Mouse (Mus musculus) liver, embryonic 12.5 days (tissue): ENCODE measurements at regions not wholly inside any gene's neighbourhood (a gene's known extent, or its start where the extent isn't known, plus 50 kb on each side); places are given as distances from the start of the nearest gene placed in this dataset.
A peak's percentile ranks its signal among the peaks of the same experiment; 100 is the strongest.

Experiments used
- ATAC-seq: fragments of 200-750 bp; cut with Nextera tagmentation; 2 replicates; pipeline ENCODE4 v1.8.0; 2017; ENCODE audit warnings: moderate number of reproducible peaks, mild to moderate bottlenecking, moderate library complexity
- H3K27ac ChIP-seq: fragments of 300-500 bp; sonication (generic); 2 replicates; pipeline ENCODE4 v1.5.1; 2016; ENCODE audit warnings: mild to moderate bottlenecking
- H3K27me3 ChIP-seq: fragments of 300-500 bp; sonication (generic); replicated peaks from 2 replicates; pipeline ENCODE4 v1.6.1; 2016; ENCODE audit warnings: mild to moderate bottlenecking, moderate library complexity
- H3K36me3 ChIP-seq: fragments of 300-500 bp; sonication (generic); 2 replicates; pipeline ENCODE4 v1.6.1; 2016; ENCODE audit warnings: mild to moderate bottlenecking, moderate library complexity
- H3K4me1 ChIP-seq: fragments of 300-500 bp; sonication (generic); 2 replicates; pipeline ENCODE4 v1.6.1; 2016
- H3K4me2 ChIP-seq: fragments of 300-500 bp; sonication (generic); 2 replicates; pipeline ENCODE4 v1.6.1; 2016; ENCODE audit warnings: mild to moderate bottlenecking, moderate library complexity
- H3K4me3 ChIP-seq: fragments of 300-500 bp; sonication (generic); 2 replicates; pipeline ENCODE4 v1.5.1; 2016; ENCODE audit warnings: mild to moderate bottlenecking, moderate library complexity
- H3K9ac ChIP-seq: fragments of 300-500 bp; sonication (generic); 2 replicates; pipeline ENCODE4 v1.6.1; 2016; ENCODE audit warnings: mild to moderate bottlenecking, moderate library complexity
- H3K9me3 ChIP-seq: fragments of 300-500 bp; sonication (generic); replicated peaks from 2 replicates; pipeline ENCODE4 v1.6.1; 2016; ENCODE audit warnings: mild to moderate bottlenecking, moderate library complexity
- WGBS: fragments of 180-500 bp; shearing (Covaris S2); methylation state at CpG from one replicate; pipeline ENCODE4 v1.1.7; 2016; ENCODE audit not compliant: insufficient replicate concordance; 5-methylcytosine and 5-hydroxymethylcytosine counted together

DNA sequence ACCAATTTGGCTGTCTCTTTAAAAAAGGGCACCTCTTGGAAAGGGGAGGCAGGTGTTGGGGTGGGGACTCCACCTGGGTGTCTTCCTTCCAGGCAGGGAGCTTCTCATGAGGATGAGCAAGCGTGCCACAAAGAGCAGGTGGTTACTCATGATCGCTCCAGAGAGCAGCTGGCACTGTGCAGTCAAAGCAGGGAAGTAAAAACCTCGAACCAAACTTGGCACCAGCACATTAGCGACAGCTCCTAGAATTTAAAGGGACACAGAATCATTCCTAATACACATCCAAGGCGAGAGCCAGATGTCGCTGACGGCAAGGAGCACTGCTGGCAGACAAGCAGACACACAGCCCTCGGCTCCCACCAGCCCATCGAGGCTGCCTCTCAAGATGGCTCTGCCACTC lies 70.4 kb downstream of the Irx5 start:
- WGBS: 58% methylated on average over 9 of the region's 9 CpGs
- H3K4me1 ChIP-seq: no peaks in the 10 kb centered on the region
- no peak overlapping the region for H3K27ac ChIP-seq
- H3K27me3 ChIP-seq: no peaks in the 10 kb centered on the region
- no peak for ATAC-seq
- H3K4me2 ChIP-seq: no peak overlapping the region
- no peak overlapping the region for H3K9ac ChIP-seq
- H3K4me3 ChIP-seq: no peak overlapping the region
- no peaks in the 10 kb centered on the region for H3K9me3 ChIP-seq
- H3K36me3 ChIP-seq: no peaks in the 10 kb centered on the region

DNA sequence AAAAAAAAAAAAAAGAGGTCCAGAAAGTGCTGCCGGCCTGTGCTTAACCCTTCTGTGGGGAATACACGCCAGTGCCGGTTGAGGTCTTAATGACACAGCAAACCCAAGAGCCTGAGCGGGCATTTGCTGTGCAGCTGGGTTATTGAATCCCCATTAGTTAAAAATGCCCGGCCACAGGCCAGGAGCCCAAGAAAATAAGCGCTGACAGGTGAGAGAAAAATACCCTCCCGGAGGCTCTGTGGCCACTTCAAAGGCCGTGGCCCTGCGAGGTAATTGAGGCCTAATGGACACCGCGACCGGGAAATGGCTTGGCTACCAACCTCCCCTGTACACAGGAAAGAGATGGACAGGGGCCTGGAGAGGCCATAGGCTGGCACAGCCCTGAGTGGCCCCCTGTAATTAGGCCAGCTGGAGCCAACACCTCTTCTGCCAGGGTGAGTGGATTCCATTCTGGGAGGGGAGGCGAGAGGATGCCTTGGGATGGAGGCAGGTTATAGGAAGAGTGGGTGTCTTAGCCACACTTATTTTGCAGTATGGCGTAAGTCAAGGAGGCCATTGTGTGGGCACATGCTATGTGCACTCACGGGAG lies 79.7 kb downstream of the Irx5 start:
- no peak overlapping the region for H3K4me2 ChIP-seq
- H3K9ac ChIP-seq: no peak overlapping the region
- H3K27ac ChIP-seq: no peak overlapping the region
- H3K9me3 ChIP-seq: no peaks in the 10 kb centered on the region
- ATAC-seq: no peak
- no peaks in the 10 kb centered on the region for H3K36me3 ChIP-seq
- H3K27me3 ChIP-seq: no peaks in the 10 kb centered on the region
- WGBS: 80% methylated on average over 14 of the region's 15 CpGs
- H3K4me3 ChIP-seq: no peak overlapping the region
- no peaks in the 10 kb centered on the region for H3K4me1 ChIP-seq

DNA sequence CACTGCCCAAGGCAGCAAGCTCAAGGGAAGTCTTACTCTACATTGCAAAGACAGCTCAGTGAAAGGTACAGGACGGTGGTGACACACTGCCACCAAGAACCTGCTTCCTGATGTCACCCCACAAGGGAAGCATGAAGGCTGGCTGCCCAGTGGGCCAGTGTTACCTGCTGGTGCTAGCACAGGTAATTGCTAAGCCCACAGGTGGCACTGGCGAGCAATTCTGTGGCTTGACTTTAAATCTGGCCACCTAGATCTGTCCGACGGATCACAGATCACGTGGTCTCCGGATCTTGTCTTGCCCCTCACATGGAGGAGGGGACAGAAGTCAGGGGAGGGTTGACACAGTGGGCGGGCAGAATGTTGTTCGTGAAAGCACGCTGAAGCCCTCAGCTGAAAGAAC lies 80.9 kb downstream of the Irx5 start:
- WGBS: 40% methylated on average over 9 of the region's 9 CpGs

DNA sequence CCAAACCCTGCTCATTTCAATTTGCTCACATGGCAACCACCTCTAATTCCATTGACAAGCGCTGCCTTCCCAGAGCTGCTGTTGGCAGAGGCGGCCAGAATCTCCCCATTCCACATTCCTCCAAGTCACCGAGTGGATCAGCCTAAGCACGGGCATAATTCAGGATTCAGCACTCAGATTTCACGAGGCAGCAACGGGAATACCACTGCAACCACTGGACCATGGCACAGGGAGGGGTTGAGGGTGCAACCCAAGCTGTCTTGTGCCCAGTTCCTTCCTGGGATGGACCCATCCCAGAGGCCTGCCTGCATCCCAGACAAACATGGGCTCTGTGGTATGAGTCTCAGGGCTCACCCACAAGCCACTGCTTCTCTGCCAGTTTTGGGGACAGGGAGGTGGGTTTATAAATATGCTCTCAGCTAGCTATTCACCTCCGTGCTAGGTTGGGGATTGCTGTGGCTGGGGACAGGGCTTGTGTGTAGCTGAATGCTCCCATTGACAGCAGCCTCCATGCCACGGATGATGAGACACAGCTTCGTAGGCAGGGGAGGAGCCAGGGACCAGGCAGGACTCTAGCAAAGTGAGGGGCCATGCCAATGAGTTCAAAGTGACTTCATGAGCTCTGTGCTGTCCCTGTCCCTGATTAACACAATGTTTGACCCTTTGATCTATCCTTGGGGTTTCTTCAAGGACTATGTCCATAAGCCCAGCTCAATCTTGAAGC lies 82.5 kb downstream of the Irx5 start:
- ATAC-seq: no peak
- WGBS: 52% methylated on average over 9 of the region's 9 CpGs

More for the DNA sequence above, 80.9 kb downstream of the Irx5 start:
- ATAC-seq: no peak
- Histone ChIP-seq H3K27me3 (no peaks in the 10 kb centered on the region), H3K9ac (no peak overlapping the region), H3K4me3 (no peak overlapping the region), H3K4me2 (no peak overlapping the region), H3K27ac (no peak overlapping the region), H3K9me3 (no peaks in the 10 kb centered on the region), H3K4me1 (no peaks in the 10 kb centered on the region), H3K36me3 (no peaks in the 10 kb centered on the region)

DNA sequence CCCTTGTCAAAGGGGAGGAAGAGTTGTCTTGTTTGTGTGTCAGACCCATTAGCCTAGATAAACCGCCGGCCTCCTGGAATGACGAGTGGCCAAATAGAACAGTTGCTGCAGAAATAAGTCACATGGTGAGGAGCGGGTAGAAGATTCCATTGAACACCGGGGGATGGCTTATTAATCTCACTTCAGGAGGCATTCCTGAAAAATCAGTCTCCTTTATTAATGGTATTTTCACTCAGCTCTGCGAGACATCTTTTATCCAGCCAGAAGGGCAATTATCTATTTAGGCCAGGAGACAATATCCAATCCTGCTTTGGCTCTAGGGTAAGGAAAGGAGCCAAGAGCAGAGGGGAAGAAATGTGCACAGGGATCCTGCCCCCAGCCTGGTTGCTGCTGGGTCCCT lies 84.7 kb downstream of the Irx5 start:
- ATAC-seq: no peak
- Histone ChIP-seq H3K27ac (no peak overlapping the region), H3K4me1 (no peaks in the 10 kb centered on the region), H3K9me3 (no peaks in the 10 kb centered on the region), H3K27me3 (no peaks in the 10 kb centered on the region), H3K36me3 (no peaks in the 10 kb centered on the region), H3K4me2 (no peak overlapping the region), H3K4me3 (no peak overlapping the region), H3K9ac (no peak overlapping the region)
- 70% methylated on average over 6 of the region's 6 CpGs for WGBS

More for the DNA sequence above, 82.5 kb downstream of the Irx5 start:
- H3K27me3 ChIP-seq: no peaks in the 10 kb centered on the region
- H3K4me3 ChIP-seq: no peak overlapping the region
- no peak overlapping the region for H3K9ac ChIP-seq
- no peaks in the 10 kb centered on the region for H3K36me3 ChIP-seq
- no peaks in the 10 kb centered on the region for H3K4me1 ChIP-seq
- no peak overlapping the region for H3K4me2 ChIP-seq
- H3K27ac ChIP-seq: no peak overlapping the region
- H3K9me3 ChIP-seq: no peaks in the 10 kb centered on the region

DNA sequence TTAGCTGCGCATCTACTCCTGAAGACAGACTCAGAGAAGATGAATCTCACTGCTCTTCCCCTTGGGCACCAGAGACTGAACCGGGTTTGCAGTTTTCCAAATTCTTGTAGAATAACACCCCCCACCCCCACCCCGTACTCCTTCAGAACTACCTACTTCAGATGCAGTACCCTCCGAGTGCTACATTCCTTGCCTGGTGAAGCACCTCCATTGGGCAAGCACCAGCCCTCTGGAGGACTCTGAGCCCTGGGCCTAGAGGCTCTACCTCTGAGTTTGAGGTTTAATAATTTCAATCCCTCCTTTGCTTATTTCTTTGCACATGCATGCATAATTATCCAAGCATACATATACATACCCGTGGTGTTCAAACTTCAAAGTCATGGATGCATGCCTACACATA lies 101.9 kb downstream of the Irx5 start:
- H3K4me2 ChIP-seq: no peak overlapping the region
- no peak for ATAC-seq
- H3K27ac ChIP-seq: no peak overlapping the region
- H3K27me3 ChIP-seq: peaks cover 76% of the 10 kb centered on the region
- no peak overlapping the region for H3K4me3 ChIP-seq
- H3K36me3 ChIP-seq: no peaks in the 10 kb centered on the region
- no peaks in the 10 kb centered on the region for H3K9me3 ChIP-seq
- 67% methylated on average over 5 of the region's 5 CpGs for WGBS
- H3K9ac ChIP-seq: no peak overlapping the region
- H3K4me1 ChIP-seq: peaks cover 4% of the 10 kb centered on the region; the same call in 1 of the 2 replicates

DNA sequence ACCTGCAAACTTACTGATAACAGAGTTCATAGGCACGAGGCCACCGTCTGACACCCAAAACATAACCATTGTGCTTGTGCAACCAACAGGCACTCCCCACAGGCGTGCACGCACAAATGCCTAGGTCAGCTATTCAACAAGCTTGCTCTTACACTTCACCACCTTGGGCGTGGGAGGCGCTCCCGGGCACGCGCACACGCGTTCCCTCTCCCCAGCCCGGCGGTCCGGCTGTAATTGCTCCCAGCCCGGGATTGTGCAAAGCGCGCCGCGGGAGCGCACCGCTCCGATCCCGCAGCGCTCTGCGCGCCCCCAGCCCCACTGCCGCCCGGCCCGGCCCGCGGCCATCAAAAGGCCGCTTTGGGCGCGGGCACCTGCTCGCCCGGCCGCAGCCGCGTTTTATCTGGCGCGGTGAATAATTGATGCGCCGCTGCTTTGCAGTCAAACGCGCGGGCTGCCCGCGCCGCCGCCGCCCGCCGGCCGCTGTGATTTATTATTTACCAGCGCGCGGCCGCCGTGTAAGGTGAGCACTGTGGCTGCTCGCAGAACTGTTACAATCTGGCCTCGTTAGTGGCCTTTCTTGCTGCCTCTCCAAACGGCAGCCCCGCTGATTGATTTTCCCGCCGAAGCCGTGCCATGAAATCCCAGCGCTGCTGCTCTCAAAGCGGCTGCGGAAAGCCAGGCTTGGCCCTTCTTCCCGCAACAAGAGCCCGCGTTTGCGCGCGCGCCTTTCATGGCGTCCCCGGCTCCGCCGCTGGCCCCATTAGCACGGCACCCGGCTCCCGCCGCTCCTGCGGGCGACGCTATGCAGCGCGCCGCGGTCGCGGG lies 102.9 kb downstream of the Irx5 start:
- 2% methylated on average over 93 of the region's 93 CpGs for WGBS
- H3K27ac ChIP-seq: no peak overlapping the region
- no peak for ATAC-seq
- H3K27me3 ChIP-seq: peaks cover 71% of the 10 kb centered on the region
- H3K4me1 ChIP-seq: peaks cover 4% of the 10 kb centered on the region; the same call in 1 of the 2 replicates
- peak overlapping the region; percentile 68 for H3K4me2 ChIP-seq
- no peaks in the 10 kb centered on the region for H3K9me3 ChIP-seq
- no peak overlapping the region for H3K9ac ChIP-seq
- H3K4me3 ChIP-seq: peak overlapping the region; percentile 48
- no peaks in the 10 kb centered on the region for H3K36me3 ChIP-seq

DNA sequence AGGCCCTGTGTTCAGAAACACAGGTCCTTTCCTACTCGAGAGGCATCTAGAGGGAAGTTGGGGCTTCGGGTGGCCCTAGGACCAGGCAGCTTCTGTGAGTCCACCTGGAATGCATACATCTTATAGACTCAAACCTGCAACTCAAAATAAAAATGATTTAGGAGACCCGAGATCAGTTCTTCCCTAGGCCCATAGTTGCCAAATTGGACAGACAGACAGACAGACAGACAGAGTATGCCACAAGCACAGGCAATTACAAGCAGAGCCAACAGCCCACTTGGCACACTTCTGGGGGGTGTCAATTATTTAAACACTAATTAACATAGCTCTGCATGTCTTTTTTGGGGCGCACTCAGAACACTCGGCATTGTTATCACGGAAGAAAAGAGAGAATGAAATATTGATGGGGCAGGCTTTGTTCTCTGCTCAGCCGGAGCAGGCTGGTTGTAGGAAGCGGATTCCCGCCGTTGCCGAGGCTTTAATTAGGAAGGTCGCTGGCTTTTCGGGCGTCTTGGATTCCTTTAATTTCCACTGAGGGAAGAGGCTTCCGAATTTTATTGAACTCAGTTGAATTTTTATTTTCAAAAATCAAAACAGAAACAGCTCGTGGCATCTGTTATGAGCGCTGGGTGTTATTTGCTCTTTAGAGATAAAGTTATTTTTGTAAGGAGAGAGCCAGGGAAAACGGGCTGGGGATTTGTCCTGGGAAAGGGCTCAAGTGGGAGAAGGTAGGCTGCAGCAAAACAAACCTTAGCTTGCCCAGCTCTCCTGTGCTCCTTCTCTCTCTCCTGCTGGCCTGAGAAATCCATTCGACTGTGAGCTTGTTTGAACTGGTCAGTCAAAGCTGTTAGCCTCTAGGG lies 111.9 kb downstream of the Irx5 start:
- 60% methylated on average over 19 of the region's 19 CpGs for WGBS
- H3K4me2 ChIP-seq: no peak overlapping the region
- no peak overlapping the region for H3K27ac ChIP-seq
- no peak overlapping the region for H3K9ac ChIP-seq
- no peaks in the 10 kb centered on the region for H3K4me1 ChIP-seq
- no peaks in the 10 kb centered on the region for H3K36me3 ChIP-seq
- H3K4me3 ChIP-seq: no peak overlapping the region
- H3K9me3 ChIP-seq: no peaks in the 10 kb centered on the region
- no peaks in the 10 kb centered on the region; the same call in 1 of the 2 replicates for H3K27me3 ChIP-seq
- ATAC-seq: no peak

DNA sequence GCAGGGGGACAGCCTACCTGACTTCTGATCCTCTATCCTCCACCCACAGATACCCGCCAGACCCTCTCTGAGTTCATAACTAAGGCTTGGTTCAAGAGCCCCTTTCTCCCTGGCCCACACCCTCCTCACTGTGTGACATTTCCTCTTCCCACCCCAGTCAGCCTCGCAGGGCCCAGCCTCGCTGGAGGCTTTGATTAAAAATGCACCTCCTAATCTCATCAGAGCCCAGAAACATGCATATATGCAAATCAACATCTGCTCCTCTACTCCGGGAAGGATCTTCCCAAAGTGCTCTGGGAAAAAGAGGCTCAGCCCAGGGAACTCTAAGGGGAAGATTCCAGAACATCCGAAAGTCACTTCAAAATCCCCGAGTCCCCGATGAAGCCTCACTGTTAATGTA lies 114.8 kb downstream of the Irx5 start:
- Histone ChIP-seq H3K27me3 (no peaks in the 10 kb centered on the region; the same call in 1 of the 2 replicates), H3K9me3 (no peaks in the 10 kb centered on the region), H3K4me1 (no peaks in the 10 kb centered on the region), H3K9ac (no peak overlapping the region), H3K36me3 (no peaks in the 10 kb centered on the region), H3K4me2 (no peak overlapping the region), H3K4me3 (no peak overlapping the region), H3K27ac (no peak overlapping the region)
- WGBS: 49% methylated on average over 7 of the region's 7 CpGs
- no peak for ATAC-seq

DNA sequence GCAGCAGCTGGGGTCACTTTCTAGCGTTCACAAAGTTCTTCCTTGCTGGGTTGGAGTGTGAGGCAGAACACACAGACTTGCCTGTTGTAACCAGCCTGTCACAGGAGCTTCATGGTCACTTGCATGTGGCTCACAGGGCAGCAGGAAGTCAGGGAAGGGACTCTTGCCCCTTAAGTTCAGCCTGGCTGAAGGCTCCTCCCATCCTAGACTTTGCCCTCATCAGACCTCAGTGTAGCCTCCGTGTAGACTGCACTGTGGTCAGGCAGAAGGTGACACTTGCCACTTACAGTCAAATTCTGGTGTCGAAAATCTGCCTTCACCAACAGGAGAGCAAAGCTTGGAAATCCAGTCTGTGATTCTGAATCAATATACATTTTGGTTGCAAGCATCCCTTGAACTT lies 115.4 kb downstream of the Irx5 start:
- Histone ChIP-seq H3K4me2 (no peak overlapping the region), H3K27me3 (no peaks in the 10 kb centered on the region; the same call in 1 of the 2 replicates), H3K9ac (no peak overlapping the region), H3K36me3 (no peaks in the 10 kb centered on the region), H3K4me1 (no peaks in the 10 kb centered on the region), H3K9me3 (no peaks in the 10 kb centered on the region), H3K4me3 (no peak overlapping the region), H3K27ac (no peak overlapping the region)
- WGBS: 48% methylated on average over 3 of the region's 3 CpGs
- ATAC-seq: no peak

DNA sequence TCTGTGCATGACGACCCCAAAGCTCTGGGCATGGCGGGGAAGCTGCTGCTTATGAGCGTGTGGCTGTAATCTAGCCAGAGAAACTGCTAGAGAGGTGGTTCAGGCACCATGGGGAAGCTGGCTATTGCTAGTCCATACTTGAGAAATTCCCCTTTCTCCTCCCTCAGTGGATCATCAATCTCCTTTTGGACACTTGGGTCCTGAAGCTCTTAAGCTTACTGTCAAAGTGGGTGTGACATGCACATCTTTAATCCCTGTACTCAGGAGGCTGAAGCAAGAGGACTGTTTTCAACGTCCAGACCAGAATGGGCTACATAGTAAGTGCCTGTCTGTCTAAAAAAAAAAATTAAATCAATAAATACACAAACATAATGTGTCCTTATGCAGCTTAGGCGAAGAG lies 125.0 kb downstream of the Irx5 start:
- Histone ChIP-seq H3K36me3 (no peaks in the 10 kb centered on the region), H3K4me1 (peaks cover 6% of the 10 kb centered on the region; the same call in 1 of the 2 replicates), H3K4me2 (no peak overlapping the region), H3K4me3 (no peak overlapping the region), H3K9ac (no peak overlapping the region), H3K27me3 (no peaks in the 10 kb centered on the region), H3K9me3 (no peaks in the 10 kb centered on the region), H3K27ac (no peak overlapping the region)
- no peak for ATAC-seq
- 55% methylated on average over 5 of the region's 5 CpGs for WGBS
